Mouse (Mus musculus) liver, embryonic 12.5 days (tissue): ENCODE measurements around the gene Nmnat2. TPM values are rescaled to one million over a fixed set of nuclear protein-coding genes. Genes with fewer than 3 reads are reported as not detected.

Experiments
- ATAC-seq: fragments of 200-750 bp; cut with Nextera tagmentation; 2 replicates; pipeline ENCODE4 v1.8.0; 2017; ENCODE audit warnings: moderate number of reproducible peaks, mild to moderate bottlenecking, moderate library complexity
- H3K27ac ChIP-seq: fragments of 300-500 bp; sonication (generic); 2 replicates; pipeline ENCODE4 v1.5.1; 2016; ENCODE audit warnings: mild to moderate bottlenecking
- H3K27me3 ChIP-seq: fragments of 300-500 bp; sonication (generic); replicated peaks from 2 replicates; pipeline ENCODE4 v1.6.1; 2016; ENCODE audit warnings: mild to moderate bottlenecking, moderate library complexity
- H3K36me3 ChIP-seq: fragments of 300-500 bp; sonication (generic); 2 replicates; pipeline ENCODE4 v1.6.1; 2016; ENCODE audit warnings: mild to moderate bottlenecking, moderate library complexity
- H3K4me1 ChIP-seq: fragments of 300-500 bp; sonication (generic); 2 replicates; pipeline ENCODE4 v1.6.1; 2016
- H3K4me2 ChIP-seq: fragments of 300-500 bp; sonication (generic); 2 replicates; pipeline ENCODE4 v1.6.1; 2016; ENCODE audit warnings: mild to moderate bottlenecking, moderate library complexity
- H3K4me3 ChIP-seq: fragments of 300-500 bp; sonication (generic); 2 replicates; pipeline ENCODE4 v1.5.1; 2016; ENCODE audit warnings: mild to moderate bottlenecking, moderate library complexity
- H3K9ac ChIP-seq: fragments of 300-500 bp; sonication (generic); 2 replicates; pipeline ENCODE4 v1.6.1; 2016; ENCODE audit warnings: mild to moderate bottlenecking, moderate library complexity
- H3K9me3 ChIP-seq: fragments of 300-500 bp; sonication (generic); replicated peaks from 2 replicates; pipeline ENCODE4 v1.6.1; 2016; ENCODE audit warnings: mild to moderate bottlenecking, moderate library complexity
- WGBS: fragments of 180-500 bp; shearing (Covaris S2); methylation state at CpG from one replicate; pipeline ENCODE4 v1.1.7; 2016; ENCODE audit not compliant: insufficient replicate concordance; 5-methylcytosine and 5-hydroxymethylcytosine counted together
- polyA plus RNA-seq: library from polyadenylated mRNA; unstranded; fragments of >200 nt; fragmentation: Nextera tagmentation; extraction: Ambion mirVana; gene quantifications from 2 replicates; pipeline ENCODE4 v1.2.1, GENCODE M21; 2016

Nmnat2 gene
- polyA plus RNA-seq, 1 experiment from 2014 or later, result not detected

- H3K27ac ChIP-seq, result no peak overlapping the region
- H3K27me3 ChIP-seq, result no peaks in the 10 kb centered on the region
- no peak overlapping the region for H3K4me2 ChIP-seq
- no peak for ATAC-seq
- 51% methylated on average over 13 of the region's 13 CpGs for WGBS
- no peak overlapping the region for H3K9ac ChIP-seq
- no peak overlapping the region for H3K4me3 ChIP-seq
- H3K9me3 ChIP-seq, result no peaks in the 10 kb centered on the region
- no peaks in the 10 kb centered on the region for H3K4me1 ChIP-seq
- H3K36me3 ChIP-seq, result no peaks in the 10 kb centered on the region
Measured at GRCm38 (mm10) chr1:153010353-153011351, 55.9 kb downstream of the Nmnat2 start.

GRCm38 (mm10) chr1:153011544-153011943, 56.8 kb downstream of the Nmnat2 start:
- no peaks in the 10 kb centered on the region for H3K4me1 ChIP-seq
- WGBS, result 78% methylated on average over 6 of the region's 6 CpGs
- no peak for ATAC-seq
- H3K4me3 ChIP-seq, result no peak overlapping the region
- H3K27ac ChIP-seq, result no peak overlapping the region
- no peak overlapping the region for H3K9ac ChIP-seq
- H3K36me3 ChIP-seq, result no peaks in the 10 kb centered on the region
- no peaks in the 10 kb centered on the region for H3K27me3 ChIP-seq
- H3K9me3 ChIP-seq, result no peaks in the 10 kb centered on the region
- no peak overlapping the region for H3K4me2 ChIP-seq

- no peaks in the 10 kb centered on the region for H3K36me3 ChIP-seq
- ATAC-seq, result no peak
- H3K9ac ChIP-seq, result no peak overlapping the region
- H3K27ac ChIP-seq, result no peak overlapping the region
- no peaks in the 10 kb centered on the region for H3K4me1 ChIP-seq
- no peaks in the 10 kb centered on the region for H3K27me3 ChIP-seq
- H3K9me3 ChIP-seq, result no peaks in the 10 kb centered on the region
- H3K4me2 ChIP-seq, result no peak overlapping the region
- H3K4me3 ChIP-seq, result no peak overlapping the region
- WGBS, result 51% methylated on average over 2 of the region's 2 CpGs
Measured at GRCm38 (mm10) chr1:153013541-153014288, 58.9 kb downstream of the Nmnat2 start.

GRCm38 (mm10) chr1:153014431-153015186, 59.8 kb downstream of the Nmnat2 start:
- Histone ChIP-seq H3K9me3 (no peaks in the 10 kb centered on the region), H3K27me3 (no peaks in the 10 kb centered on the region), H3K4me3 (no peak overlapping the region), H3K9ac (no peak overlapping the region), H3K4me1 (no peaks in the 10 kb centered on the region), H3K36me3 (no peaks in the 10 kb centered on the region), H3K4me2 (no peak overlapping the region), H3K27ac (no peak overlapping the region)
- 62% methylated on average over 14 of the region's 14 CpGs for WGBS
- no peak for ATAC-seq

GRCm38 (mm10) chr1:153016465-153017163, 61.8 kb downstream of the Nmnat2 start:
- Histone ChIP-seq H3K9ac (no peak overlapping the region), H3K4me2 (no peak overlapping the region), H3K27ac (no peak overlapping the region), H3K4me3 (no peak overlapping the region), H3K27me3 (no peaks in the 10 kb centered on the region), H3K36me3 (no peaks in the 10 kb centered on the region), H3K4me1 (peaks cover 5% of the 10 kb centered on the region), H3K9me3 (no peaks in the 10 kb centered on the region)
- ATAC-seq, result no peak
- 53% methylated on average over 11 of the region's 11 CpGs for WGBS

- Histone ChIP-seq H3K4me3 (no peak overlapping the region), H3K4me2 (no peak overlapping the region), H3K27me3 (no peaks in the 10 kb centered on the region), H3K27ac (no peak overlapping the region), H3K4me1 (peaks cover 9% of the 10 kb centered on the region), H3K36me3 (no peaks in the 10 kb centered on the region), H3K9me3 (no peaks in the 10 kb centered on the region), H3K9ac (no peak overlapping the region)
- ATAC-seq, result no peak
- WGBS, result 79% methylated on average over 1 of the region's 1 CpGs
Measured at GRCm38 (mm10) chr1:153019128-153019527, 64.3 kb downstream of the Nmnat2 start.

GRCm38 (mm10) chr1:153019623-153020022, 64.8 kb downstream of the Nmnat2 start:
- Histone ChIP-seq H3K27me3 (no peaks in the 10 kb centered on the region), H3K4me2 (no peak overlapping the region), H3K4me1 (peaks cover 14% of the 10 kb centered on the region), H3K36me3 (no peaks in the 10 kb centered on the region), H3K9ac (no peak overlapping the region), H3K27ac (no peak overlapping the region), H3K4me3 (no peak overlapping the region), H3K9me3 (no peaks in the 10 kb centered on the region)
- no peak for ATAC-seq
- 59% methylated on average over 3 of the region's 3 CpGs for WGBS

- peak; percentile 82 for ATAC-seq
- no peaks in the 10 kb centered on the region for H3K9me3 ChIP-seq
- no peak overlapping the region for H3K4me3 ChIP-seq
Measured at GRCm38 (mm10) chr1:153021034-153021638, 66.3 kb downstream of the Nmnat2 start.

GRCm38 (mm10) chr1:153023018-153023417, 68.2 kb downstream of the Nmnat2 start:
- H3K27ac ChIP-seq, result no peak overlapping the region
- no peak overlapping the region for H3K4me3 ChIP-seq
- no peaks in the 10 kb centered on the region for H3K9me3 ChIP-seq
- no peaks in the 10 kb centered on the region for H3K36me3 ChIP-seq
- WGBS, result 70% methylated on average over 4 of the region's 4 CpGs
- H3K4me2 ChIP-seq, result no peak overlapping the region
- peaks cover 21% of the 10 kb centered on the region for H3K4me1 ChIP-seq
- H3K27me3 ChIP-seq, result no peaks in the 10 kb centered on the region
- H3K9ac ChIP-seq, result no peak overlapping the region
- ATAC-seq, result no peak

More at GRCm38 (mm10) chr1:153021034-153021638, 66.3 kb downstream of the Nmnat2 start:
- Histone ChIP-seq H3K9ac (no peak overlapping the region), H3K4me2 (no peak overlapping the region), H3K4me1 (peaks cover 21% of the 10 kb centered on the region), H3K27me3 (no peaks in the 10 kb centered on the region), H3K27ac (peak overlapping the region; percentile 25; the same call in 1 of the 2 replicates), H3K36me3 (no peaks in the 10 kb centered on the region)
- WGBS, result 39% methylated on average over 7 of the region's 7 CpGs

- H3K4me2 ChIP-seq, result no peak overlapping the region
- H3K27me3 ChIP-seq, result no peaks in the 10 kb centered on the region
- WGBS, result 74% methylated on average over 2 of the region's 2 CpGs
- no peak for ATAC-seq
- H3K36me3 ChIP-seq, result no peaks in the 10 kb centered on the region
- no peaks in the 10 kb centered on the region for H3K9me3 ChIP-seq
- H3K4me1 ChIP-seq, result peaks cover 21% of the 10 kb centered on the region
- H3K27ac ChIP-seq, result no peak overlapping the region
- no peak overlapping the region for H3K9ac ChIP-seq
- H3K4me3 ChIP-seq, result no peak overlapping the region
Measured at GRCm38 (mm10) chr1:153023875-153024274, 69.1 kb downstream of the Nmnat2 start.

GRCm38 (mm10) chr1:153024453-153024852, 69.7 kb downstream of the Nmnat2 start:
- no peaks in the 10 kb centered on the region for H3K36me3 ChIP-seq
- peaks cover 21% of the 10 kb centered on the region for H3K4me1 ChIP-seq
- WGBS, result 38% methylated on average over 2 of the region's 2 CpGs
- H3K9me3 ChIP-seq, result no peaks in the 10 kb centered on the region
- no peaks in the 10 kb centered on the region for H3K27me3 ChIP-seq
- no peak overlapping the region for H3K27ac ChIP-seq
- no peak overlapping the region for H3K4me3 ChIP-seq
- no peak overlapping the region for H3K4me2 ChIP-seq
- 0 out of 2 replicates have a peak, but pooled peaks have one; percentile 55 for ATAC-seq
- no peak overlapping the region for H3K9ac ChIP-seq
